Mouse (Mus musculus) c-Kit-negative CD71-positive TER-119-positive erythroid progenitor cells, embryonic 14.5 days (primary cell): Measurements from ENCODE around the gene Nle1.
A peak's percentile ranks its signal among the peaks of the same experiment; 100 is the strongest.
"Not testable (repeated sequence)": the region's sequence is repeated elsewhere in the genome, so short reads cannot be mapped to it uniquely, and the experiment has no call there.

Source experiments
- DNase-seq: peaks from one replicate; pipeline ENCODE4 v3.0.0-alpha.2; 2013; ENCODE audit warnings: low read depth, low spot score

Nle1 gene

DNA sequence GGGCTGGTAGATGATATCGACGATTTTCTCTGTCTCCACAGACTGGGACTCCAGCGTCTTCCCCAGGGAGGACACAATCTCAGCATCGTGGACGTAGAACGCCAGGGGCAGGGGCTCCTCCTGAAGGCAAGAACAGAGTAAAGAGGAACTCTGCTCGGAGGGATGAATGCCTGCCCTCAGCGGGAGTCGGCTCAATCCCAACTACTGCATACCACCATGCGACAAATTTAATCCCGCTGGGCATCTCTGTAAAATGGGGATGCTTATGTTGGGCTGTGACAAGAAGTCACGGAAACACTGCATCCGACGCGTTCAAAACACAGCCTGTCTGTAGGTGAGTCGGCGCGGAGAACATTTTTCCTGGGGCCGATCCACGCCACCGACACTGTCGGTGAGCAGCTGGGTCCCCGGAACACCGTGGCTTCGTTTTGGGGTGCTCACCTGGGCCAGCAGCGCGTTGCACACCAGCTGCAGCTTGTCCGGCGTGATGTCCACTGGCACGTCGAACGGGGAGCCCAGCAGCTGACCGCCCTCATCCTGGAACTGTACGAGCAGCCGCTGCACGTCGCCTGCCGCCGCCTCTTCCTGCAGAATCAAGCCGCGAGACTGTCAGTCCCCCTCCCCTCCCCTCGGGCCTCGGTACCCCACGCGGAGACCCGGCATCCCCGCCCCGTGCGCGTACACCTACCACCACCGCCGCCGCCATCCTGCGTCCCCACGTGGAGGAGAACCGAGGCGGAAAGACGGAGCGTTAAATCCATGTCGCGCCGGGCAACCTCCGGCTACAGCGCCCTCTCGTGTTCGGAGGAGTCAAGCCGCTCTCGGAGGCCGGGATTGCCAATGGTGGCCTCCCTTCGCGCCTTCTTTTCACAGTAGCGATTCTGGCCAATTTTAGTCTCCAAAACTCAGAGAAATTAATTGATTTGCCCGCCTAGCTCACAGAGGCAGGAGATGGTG, at the start of gene Nle1:
Gene Nle1 (minus strand): TSS at position 761 of the 957 bp plus-strand sequence.
- DNase-seq, result peak; percentile 69

DNA sequence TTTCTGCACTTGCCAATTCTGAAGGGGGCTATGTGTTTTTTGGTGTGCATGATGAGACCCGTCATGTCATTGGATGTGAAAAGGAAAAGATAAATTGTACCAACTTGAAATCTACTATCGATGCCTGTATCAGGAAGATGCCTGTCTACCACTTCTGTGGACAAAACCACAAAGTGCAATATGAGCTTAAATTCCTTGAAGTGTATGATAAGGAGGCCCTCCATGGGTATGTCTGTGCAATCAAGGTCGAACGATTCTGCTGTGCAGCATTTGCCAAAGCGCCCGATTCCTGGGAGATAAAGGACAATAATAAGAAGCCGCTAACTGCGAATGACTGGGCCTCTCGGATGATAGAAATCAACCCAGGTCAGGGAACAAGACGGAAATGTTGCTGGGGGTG, 48.7 kb upstream of the Nle1 start:
- DNase-seq, result no peak

DNA sequence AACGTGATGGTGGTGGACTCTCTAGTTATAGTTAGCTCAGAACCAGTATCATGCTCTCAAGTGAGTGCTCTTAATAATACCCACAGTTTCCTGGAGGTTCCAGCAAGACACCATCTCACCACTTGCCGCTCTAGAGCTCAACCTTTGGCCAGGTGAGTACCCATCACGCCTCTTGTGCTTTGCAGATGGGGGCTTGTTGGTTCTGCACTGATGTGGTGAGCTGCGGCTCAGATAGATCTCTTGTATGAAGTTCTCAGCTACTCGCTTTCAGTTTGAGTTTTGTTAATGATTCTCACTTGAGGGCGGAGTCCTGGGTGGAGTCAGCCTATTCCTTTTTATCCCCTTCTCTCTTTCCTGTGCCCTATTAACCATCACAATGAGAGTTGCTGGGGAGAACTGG, 46.4 kb upstream of the Nle1 start:
- no peak for DNase-seq

DNA sequence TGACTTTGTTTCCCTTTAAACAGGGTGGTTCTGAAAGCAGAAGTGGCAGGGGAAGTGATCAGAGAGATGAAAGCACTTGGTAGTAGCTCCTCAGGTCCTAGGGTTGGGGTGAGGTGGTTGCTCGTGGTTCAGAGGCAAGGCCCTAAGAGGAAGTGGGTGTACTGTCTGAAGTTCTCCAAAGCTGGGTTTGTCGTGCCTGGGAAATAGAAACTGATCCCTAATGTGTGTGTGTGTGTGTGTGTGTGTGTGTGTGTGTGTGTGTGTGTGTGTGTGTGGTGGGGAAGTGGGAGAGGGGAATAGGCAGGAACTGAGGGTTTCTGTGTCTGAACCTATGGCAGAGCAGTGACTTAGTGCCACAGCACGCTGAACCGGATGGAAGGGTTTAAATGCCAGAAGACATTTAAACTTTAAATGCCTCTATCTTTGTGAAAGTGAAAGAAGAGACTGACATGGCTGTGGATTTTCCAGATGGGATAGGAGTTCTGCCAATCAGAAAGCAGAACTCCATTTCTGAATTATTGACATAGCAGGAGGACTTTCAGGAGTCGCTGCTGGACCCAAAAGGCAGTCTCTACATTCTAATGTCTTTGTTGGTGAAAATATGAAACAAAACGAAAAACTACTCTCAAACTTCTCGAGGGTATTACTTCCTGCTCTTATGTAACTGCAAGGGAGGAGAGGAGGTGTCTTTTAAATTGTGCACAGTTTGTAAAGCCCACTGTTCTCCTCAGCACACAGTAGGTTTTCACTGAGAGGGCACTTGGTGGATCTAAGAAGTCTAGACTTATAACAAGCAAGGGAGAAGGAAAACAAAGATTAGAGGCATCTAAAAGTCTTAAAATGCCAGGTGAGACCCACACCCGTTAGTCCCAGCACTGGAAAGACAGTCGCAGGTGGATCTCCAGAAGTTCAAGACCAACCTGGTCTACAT, 44.7 kb upstream of the Nle1 start:
- DNase-seq, result no peak

DNA sequence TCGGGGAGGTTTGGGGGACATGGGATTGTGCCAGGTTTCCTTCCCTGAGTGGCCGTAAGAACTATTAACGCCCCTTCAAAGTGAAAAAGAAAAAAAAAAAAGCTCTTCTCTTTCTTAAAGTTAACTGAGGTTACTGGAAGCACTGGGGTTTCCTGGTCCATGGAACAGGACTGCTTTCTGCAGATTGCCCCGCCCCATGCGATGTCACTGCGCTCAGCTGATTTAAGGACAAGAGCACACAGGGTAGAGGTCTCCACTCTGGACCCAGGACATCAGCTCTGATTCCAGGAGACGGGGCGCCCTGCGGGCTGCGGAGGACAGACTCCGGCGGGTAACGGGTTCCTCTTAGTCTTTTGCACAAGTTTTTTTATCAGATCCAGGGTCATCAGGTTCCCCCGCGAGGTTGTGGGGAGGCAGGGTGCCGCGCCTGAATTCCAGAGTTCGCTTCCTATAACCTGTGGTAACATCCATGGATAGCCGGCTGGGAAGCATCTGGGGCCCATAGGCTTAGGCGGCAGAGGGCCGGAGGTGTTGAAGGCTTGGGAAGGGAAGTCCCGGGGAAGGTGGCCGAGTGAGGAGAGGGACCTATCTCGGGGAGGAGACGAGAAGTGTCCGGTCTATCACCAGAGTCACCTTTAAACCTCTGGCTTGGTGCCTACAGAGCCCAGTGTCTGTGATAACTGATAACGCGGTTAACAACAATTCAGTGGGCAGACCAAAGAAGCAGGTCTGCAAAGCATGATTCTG, 43.8 kb upstream of the Nle1 start:
- no peak for DNase-seq

DNA sequence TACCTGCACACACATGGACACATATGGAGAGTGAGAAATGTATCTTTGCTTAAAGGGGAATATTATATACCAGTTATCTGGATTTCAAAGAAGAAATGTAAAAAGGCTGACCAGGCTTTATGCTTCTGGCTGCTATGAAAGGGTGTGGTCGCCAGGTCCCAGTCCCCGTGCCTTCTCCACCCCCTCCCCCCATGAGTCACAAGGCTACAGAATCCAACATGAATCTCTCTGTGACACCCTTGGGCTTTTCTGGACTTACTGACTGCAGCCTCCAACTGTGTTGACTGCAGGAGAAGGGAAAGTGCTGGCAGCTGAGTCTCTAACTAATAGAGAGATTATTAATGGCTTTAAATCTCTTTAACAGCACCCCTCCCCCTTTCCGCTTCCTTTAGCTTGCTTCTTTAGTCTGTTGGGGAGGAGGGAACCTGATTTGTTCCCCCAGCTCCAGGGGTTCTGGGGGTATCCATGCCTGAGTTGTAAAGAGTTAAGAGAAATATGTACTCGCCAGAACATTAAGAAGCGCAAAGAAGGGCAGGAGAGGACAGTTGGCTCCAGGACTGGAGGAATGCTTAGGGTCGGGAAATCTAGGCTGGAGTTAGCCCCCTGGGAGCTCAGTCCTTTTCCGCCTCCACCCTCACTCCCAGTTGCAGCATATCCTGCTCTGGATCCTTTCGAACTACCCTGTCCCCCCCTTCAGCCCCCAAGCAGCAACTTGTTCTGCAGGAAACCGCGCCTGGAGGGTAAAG, 42.7 kb upstream of the Nle1 start, which contains the start of gene Slfn5:
Gene Slfn5 (plus strand): TSS at position 614 of the 746 bp plus-strand sequence.
- no peak for DNase-seq

DNA sequence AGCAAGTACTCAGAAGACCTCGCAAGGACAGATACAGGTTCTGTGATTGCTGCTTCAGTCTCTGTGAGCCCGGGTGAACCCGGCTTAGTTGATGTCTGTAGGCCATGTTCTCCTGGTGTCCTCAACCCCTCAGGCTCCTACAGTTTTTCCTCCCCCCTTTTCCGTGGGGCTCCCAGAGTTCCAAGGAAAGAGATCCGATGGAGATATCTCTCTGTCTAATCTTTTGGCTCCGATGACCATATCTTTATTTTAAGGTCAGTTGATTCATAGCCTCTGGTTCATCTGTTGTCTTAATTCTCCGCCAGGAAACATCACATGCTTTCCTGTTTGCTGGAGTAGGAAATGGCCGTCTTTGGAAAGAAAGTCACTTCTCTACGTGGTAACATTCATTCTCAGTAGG, 40.8 kb upstream of the Nle1 start:
- DNase-seq, result no peak

DNA sequence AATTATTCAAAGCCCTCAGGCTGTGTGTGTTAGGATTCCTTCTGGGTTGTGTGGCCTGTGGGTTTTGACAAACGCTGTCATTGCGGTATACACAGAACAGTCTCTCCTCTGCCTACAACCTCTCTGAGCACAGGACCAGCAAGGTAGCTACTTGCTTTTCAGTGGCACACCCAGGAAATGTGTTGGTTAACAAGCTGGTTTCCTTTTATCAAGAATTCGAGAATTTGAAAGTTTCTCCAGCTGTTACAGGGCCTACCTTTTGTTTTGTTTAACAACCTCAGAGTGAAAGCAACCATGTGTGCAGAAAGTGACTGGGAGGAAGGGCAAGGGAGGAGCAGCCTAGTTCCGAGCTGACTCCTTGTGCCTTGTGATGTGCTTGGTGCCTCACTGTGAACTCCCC, 39.2 kb upstream of the Nle1 start:
- DNase-seq, result no peak

DNA sequence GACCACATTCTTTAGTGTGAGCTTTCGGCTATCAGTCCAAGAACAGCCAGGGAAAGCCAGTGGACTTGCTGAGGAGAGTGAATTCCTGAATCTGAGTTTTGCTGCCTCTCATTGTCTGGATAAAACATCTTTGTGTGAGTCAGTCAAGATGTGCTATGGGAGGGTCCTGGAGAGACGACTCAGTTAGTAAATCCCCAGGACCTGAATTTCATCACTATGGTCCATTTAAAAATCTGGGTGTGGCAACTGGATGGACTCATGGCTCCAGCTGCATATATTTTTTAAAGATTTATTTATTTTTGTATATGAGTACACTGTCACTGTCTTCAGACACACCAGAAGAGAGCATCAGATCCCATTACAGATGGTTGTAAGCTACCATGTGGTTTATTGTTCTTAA, 37.4 kb upstream of the Nle1 start:
- no peak for DNase-seq

DNA sequence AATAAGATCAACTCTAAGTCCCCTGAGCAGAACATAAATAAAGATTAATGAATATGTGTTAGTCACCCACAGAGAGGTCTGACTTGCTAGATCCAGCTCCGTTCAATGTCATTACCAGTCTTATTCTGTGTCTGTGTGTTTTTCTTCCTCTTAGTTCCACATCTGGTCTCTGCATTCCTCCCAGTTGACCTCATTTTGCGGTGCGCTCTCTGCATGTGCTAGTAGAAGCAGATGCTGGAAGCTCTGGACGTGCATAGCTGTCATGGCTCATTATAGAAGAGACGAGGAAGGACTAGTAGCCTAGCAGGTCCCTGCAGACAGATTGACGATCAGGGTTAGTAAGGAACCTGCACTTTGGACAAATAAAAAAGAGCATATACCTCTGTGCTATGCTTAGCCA, 35.1 kb upstream of the Nle1 start:
- DNase-seq, result no peak

DNA sequence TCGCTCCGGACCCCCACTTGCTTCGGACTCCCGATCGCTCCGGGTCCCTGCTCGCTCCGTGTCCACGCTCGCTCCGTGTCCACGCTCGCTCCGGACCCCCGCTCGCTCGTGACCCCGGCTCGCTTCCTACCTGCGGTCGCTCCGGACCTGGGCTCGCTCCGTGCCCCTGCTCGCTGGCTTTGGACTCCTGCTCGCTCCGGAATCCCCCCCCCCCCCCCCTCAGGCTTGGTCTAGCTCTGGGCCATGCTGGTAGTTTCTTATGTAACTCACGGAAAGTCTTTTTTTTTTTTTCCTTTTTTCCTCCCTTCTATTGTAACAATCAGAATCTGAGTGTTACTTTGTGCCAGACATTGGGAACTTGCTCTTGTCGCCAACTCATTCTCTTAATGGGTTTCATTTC, 25.0 kb upstream of the Nle1 start:
- no peak for DNase-seq

DNA sequence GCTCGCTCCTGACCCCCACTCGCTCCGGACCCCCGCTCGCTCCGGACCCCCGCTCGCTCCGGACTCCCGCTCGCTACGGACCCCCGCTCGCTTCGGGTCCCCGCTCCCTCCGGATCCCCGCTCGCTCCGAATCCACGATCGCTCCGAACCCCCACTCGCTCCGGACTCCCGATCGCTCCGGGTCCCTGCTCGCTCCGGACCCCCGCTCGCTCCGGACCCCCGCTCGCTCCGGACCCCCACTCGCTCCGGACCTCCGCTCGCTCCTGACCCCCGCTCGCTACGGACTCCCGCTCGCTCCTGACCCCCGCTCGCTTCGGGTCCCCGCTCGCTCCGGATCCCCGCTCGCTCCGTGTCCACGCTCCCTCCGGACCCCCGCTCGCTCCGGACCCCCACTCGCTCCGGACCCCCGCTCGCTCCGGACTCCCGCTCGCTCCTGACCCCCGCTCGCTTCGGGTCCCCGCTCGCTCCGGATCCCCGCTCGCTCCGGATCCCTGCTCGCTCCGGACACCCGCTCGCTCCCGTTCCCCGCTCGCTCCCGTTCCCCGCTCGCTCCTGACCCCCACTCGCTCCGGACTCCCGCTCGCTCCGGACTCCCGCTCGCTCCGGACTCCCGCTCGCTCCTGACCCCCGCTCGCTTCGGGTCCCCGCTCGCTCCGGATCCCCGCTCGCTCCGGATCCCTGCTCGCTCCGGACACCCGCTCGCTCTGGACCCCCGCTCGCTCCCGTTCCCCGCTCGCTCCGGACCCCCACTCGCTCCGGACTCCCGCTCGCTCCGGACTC, 23.6 kb upstream of the Nle1 start:
- not testable (repeated sequence) for DNase-seq

DNA sequence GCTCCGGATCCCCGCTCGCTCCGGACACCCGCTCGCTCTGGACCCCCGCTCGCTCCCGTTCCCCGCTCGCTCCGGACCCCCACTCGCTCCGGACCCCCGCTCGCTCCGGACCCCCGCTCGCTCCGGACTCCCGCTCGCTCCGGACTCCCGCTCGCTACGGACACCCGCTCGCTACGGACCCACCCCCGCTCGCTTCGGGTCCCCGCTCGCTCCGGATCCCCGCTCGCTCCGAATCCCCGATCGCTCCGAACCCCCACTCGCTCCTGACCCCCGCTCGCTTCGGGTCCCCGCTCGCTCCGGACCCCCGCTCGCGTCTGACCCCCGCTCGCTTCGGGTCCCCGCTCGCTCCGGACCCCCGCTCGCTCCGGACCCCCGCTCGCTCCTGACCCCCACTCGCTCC, 22.9 kb upstream of the Nle1 start:
- DNase-seq, result not testable (repeated sequence)

DNA sequence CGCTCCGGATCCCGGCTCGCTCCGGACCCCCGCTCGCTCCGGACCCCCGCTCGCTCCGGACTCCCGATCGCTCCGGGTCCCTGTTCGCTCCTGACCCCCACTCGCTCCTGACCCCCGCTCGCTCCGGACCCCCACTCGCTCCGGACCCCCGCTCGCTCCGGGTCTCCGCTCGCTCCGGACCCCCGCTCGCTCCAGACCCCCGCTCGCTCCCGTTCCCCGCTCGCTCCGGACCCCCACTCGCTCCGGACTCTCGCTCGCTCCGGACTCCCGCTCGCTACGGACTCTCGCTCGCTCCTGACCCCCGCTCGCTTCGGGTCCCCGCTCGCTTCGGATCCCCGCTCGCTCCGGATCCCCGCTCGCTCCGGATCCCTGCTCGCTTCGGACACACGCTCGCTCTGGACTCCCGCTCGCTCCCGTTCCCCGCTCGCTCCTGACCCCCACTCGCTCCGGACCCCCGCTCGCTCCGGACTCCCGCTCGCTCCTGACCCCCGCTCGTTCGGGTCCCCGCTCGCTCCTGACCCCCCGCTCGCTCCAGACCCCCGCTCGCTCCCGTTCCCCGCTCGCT, 22.3 kb upstream of the Nle1 start:
- DNase-seq, result not testable (repeated sequence)

DNA sequence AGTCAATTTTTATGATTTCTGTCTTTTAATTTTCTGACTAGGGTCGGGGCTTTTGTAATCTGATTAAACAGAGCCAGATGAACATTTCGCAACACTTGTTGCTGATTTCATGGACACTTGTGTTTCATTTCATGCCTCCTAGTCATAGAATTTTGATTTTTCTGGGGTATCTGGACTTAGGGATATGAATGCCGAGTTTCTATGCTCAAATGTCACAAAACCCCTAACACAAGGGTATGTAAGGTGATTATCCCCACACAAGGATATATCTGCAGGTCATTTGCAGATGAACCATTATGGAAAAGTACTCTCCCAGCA, 21.4 kb upstream of the Nle1 start:
- no peak for DNase-seq

DNA sequence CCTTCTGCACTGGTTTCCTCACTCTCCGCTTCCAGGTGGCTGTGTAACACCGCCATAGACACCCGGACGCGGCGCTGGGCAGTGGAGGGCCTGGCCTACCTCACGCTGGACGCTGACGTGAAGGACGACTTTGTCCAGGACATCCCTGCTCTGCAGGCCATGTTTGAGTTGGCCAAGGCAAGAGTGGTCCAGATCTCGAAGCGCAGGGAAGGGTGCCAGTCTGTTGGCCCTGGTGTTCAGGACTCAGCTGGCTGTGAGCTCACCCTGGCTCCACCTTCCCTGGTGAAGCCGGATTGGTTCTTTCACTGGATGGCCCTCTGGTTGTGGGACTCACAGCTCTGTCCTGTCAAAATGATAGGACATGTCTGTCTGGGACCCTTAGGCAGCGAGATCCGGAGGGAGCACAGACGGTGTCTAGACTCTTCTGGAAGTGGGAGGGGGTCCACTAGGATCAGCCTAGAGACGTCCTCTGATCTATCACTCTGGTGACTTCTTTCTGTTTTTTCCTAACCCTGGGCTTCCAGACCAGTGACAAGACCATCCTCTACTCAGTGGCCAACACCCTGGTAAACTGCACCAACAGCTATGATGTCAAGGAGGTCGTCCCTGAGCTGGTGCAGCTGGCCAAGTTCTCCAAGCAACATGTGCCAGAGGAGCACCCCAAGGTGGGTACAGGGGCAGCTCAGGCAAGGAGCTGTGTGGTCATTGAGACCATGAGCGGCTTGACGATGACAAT, 20.9 kb upstream of the Nle1 start:
- no peak for DNase-seq

DNA sequence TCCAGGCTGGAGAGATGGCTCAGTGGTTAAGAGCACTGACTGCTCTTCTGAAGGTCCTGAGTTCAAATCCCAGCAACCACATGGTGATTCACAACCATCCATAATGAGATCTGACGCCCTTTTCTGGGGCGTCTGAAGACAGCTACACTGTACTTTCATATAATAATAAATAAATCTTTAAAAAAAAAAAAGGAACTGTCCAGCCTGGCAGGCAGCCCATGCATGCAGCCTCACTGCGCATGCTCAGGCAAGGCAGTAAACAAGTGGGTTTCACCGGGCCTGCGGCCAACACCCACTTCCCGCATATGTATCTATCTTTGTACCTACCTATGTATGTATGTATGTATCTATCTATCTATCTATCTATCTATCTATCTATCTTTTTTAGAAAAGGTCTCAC, 15.7 kb upstream of the Nle1 start:
- DNase-seq, result not testable (repeated sequence)

DNA sequence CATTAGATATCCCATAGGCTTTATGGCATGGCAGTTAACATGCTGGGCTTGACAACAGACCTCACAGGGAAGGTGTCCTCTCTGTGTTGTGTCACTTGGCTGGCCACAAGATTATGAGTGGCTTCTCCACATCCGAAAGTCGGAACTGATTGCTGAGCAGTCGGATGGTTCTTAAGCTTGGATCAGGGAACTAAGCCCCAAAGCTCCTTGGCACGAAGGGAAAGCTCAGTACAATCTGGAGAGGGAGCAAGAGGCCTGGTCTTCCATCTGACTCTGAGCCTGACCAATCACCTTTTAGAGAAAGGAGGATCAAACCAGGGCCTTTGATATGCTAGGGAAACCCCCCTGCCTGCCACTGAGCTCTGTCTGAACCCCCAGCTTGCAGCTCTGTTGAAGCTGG, 13.5 kb upstream of the Nle1 start:
- no peak for DNase-seq

DNA sequence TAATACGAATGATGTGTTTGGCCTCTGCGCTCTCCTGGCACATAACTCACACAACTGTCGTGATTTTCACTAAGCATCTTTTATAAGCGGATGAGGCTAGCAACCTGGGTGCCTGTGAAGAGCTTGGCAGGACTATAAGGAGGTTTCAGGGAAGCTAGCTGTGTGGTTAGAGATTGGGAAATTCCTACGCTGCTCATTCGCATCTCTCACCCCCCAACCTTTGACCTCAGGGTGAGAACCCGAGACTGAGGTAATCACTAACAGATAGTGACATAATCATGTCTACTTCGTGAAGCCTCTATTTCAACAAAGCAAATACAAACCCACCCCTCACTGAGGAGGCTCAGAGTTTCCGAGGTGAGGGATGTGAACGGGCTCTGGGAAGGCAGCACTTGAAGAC, 12.6 kb upstream of the Nle1 start:
- DNase-seq, result no peak
